Mouse (Mus musculus) cerebellum, adult 2 months (tissue): ENCODE measurements around the gene Shb.

ENCODE experiments used
- CTCF ChIP-seq: fragments of 200-500 bp; IDR thresholded peaks from 2 replicates; pipeline ENCODE4 v1.5.1; 2011; ENCODE audit warnings: low read depth, mild to moderate bottlenecking, control low read depth, low read length, moderate library complexity, borderline replicate concordance; ENCODE audit not compliant: insufficient read depth
- POLR2A ChIP-seq: fragments of 200-500 bp; IDR thresholded peaks from 2 replicates; pipeline ENCODE4 v1.6.1; 2011; ENCODE audit warnings: low read length, control low read depth, borderline replicate concordance; ENCODE audit not compliant: insufficient read depth

GRCm38 (mm10) chr4:45578554-45579370, 46.5 kb upstream of the Shb start:
- no peak for TF ChIP-seq POLR2A
- TF ChIP-seq CTCF, result no peak
